Mouse (Mus musculus): ENCODE results near the gene Herc4.

DNA sequence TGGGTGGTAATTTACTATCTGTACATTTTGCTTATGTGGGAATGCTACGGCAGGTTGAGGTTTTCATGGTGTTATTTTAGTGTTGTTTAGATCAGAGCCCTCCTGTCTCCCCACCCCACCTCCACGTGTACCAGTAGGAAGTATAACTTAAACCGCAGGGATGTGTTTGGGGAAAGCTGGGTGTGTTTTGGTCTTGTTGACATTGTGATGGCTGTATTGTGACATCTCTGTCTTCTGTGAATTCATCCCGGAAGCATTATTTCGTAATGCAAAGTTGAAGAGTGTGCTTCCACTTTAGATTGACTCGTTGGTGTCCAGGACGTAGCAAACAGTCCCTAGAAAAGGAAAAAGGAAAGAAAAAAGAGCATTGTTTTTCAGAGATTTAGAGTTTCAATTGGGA, 3.8 kb downstream of the Herc4 start:
- TF ChIP-seq POLR2A (IDR thresholded peaks at IDR 0.05; ENCODE audit: low read depth, low read length) (no peak), CTCF (IDR thresholded peaks at IDR 0.05; ENCODE audit: extremely low read depth, insufficient read depth, insufficient read length, insufficient replicate concordance) (no peak)

Measured in spleen, adult 2 months (tissue).